Mouse (Mus musculus): Measurements from ENCODE around the gene Prr7. TPM values are rescaled to one million over a fixed set of nuclear protein-coding genes. Genes with fewer than 3 reads are reported as not detected.
A peak's percentile ranks its signal among the peaks of the same experiment; 100 is the strongest.
"Not testable (repeated sequence)": the region's sequence is repeated elsewhere in the genome, so short reads cannot be mapped to it uniquely, and the experiment has no call there.

Gene Prr7
- total RNA-seq (2017), result 2.2 to 3.8 TPM in 2 of 3 replicates, not detected in the other

GRCm38 (mm10) chr13:55464027-55464884 lies at the start of gene Prr7:
Gene Prr7, plus strand, starts transcription at chr13:55464267.
- ATAC-seq (replicated peaks; ENCODE audit: insufficient number of reproducible peaks, low FRiP score, low TSS enrichment, poor library complexity, severe bottlenecking), result no peak

DNA sequence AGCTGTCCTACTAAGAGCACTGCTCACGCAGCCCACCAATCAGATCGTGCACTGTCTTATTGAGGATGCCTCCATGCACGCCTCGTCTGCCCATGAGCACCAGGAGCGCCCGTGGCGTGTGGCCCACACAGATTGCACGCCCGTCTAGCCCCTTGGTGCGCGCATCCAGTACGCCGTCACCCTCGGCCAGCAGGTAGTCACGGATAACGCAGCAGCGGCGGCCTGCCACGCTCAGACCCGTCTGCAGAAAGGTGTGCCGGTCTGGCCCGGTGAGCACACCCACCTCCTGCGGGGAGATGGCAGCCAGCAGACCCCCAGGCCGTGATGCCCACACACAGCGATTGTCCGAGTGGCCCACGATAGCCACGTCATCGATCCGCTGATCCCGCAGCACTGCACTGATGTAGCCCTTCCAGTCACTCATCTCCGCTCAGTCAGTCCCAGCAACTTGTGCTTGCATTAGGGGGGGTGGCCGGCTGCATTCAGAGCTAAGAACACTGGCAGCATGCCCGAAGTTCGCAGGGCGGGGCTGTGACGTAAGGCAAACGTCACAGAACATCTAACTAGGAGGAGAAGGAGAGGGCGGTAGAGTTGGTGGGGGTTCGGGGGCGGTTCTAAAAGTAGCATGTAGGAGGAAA lies 49.2 kb upstream of the Prr7 start, which contains the start of gene Pfn3:
Gene Pfn3 (minus strand): TSS at position 490 of the 638 bp plus-strand sequence.
- ATAC-seq (replicated peaks; ENCODE audit: insufficient number of reproducible peaks, low FRiP score, low TSS enrichment, poor library complexity, severe bottlenecking), result no peak

- peak; percentile 85 for ATAC-seq (replicated peaks; ENCODE audit: insufficient number of reproducible peaks, low FRiP score, low TSS enrichment, poor library complexity, severe bottlenecking)
Measured at GRCm38 (mm10) chr13:55418004-55418403, 46.1 kb upstream of the Prr7 start.

DNA sequence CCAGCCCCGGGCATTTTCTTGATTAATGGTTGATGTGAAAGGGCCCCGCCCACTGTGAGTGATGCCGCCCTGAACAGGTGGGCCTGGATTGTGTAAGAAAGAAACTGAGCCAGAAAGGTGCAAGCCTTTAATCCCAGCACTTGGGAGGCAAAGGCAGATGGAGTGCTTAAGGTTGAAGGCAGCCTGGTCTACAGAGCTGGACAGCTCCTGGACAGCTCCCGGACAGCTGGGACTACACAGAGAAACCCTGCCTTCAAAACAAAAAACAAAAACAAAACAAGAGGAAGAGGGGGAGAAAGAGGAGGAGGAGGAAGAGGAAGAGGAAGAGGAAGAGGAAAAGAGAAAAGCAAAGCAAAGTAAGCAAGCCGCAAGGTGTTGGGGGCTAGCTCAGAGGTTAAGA lies 44.9 kb upstream of the Prr7 start:
- no peak for ATAC-seq (replicated peaks; ENCODE audit: insufficient number of reproducible peaks, low FRiP score, low TSS enrichment, poor library complexity, severe bottlenecking)

DNA sequence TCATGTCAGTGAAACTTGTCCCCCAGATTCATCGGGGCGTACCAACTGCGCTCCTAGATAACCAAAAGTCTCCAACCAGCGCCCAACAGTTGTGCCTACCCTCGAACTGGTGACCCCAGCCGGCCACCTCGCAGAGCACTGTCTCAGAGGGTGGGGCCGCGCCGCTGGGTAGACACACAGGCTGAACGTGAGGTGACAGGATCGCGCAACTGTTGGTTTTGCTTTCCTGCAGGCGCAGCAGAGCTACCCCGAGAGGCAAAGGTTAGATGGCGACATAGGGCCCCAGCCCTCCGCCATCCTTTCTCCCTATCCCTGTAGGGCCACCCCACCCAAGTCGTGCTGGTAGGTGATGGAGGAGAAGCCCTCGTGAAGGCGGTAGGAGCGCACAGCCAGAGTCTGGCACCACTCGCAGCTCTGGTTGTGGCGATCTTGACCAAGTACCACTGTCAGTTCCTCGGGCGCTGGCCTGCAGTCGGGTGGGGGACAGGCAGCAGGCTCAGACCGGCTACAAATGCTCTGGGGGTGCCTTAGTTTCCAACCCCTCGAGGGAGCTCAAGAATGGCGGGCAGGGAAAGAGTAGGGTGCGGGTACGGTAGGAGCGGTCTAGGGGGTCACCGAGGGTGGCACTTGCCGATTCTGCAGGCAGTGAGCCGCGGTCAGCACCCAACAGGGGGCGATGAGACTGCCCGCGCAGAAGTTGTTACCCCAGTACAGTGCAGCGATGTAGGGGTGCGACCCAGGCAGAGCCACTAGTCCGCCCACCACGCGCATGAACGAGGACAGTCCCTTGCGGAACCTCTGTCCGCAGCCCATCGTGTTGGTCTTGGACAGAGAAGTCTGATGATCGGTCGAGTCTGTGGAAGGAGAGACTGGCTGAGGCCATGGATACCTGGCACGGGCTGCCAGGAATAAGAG lies 43.8 kb upstream of the Prr7 start:
- ATAC-seq (replicated peaks; ENCODE audit: insufficient number of reproducible peaks, low FRiP score, low TSS enrichment, poor library complexity, severe bottlenecking), result no peak

GRCm38 (mm10) chr13:55420933-55421800 lies 42.9 kb upstream of the Prr7 start:
- ATAC-seq (replicated peaks; ENCODE audit: insufficient number of reproducible peaks, low FRiP score, low TSS enrichment, poor library complexity, severe bottlenecking), result peak; percentile 67

- ATAC-seq (replicated peaks; ENCODE audit: insufficient number of reproducible peaks, low FRiP score, low TSS enrichment, poor library complexity, severe bottlenecking), result no peak
Measured at GRCm38 (mm10) chr13:55426613-55427012, 37.5 kb upstream of the Prr7 start, which contains the start of gene F12. Gene F12, minus strand, starts transcription at chr13:55426793.

DNA sequence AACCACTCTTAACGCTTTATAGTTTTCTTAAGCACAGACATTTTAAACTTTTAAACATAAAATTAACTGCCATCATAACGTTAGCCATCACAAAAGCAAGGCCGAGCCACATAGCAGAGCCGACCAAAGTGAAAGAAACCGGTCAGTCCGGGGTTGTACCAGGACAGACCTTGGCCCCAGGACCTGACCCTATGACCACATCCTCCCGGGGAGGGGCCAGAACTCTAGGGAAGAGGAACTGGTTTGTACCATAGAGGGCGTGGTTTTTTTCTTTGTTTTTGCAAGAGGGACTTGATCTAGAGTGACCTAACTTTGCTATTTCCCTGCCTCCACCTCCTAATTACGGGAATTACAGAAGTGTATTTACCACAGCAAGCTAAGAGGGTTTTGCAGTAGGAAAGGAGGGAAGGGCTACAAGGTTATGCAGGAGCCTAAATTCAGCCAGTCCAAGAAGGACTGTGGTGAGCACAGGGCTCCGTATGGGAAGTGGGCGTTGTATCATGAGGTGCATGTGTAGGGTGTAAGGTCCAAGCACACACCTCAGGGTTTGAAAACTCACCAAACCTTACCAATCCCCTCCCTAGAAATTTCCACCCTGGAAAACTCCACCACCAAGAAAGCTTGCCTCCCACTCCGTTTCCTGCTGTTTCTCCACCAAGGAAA lies 34.7 kb upstream of the Prr7 start:
- ATAC-seq (replicated peaks; ENCODE audit: insufficient number of reproducible peaks, low FRiP score, low TSS enrichment, poor library complexity, severe bottlenecking), result peak; percentile 93

DNA sequence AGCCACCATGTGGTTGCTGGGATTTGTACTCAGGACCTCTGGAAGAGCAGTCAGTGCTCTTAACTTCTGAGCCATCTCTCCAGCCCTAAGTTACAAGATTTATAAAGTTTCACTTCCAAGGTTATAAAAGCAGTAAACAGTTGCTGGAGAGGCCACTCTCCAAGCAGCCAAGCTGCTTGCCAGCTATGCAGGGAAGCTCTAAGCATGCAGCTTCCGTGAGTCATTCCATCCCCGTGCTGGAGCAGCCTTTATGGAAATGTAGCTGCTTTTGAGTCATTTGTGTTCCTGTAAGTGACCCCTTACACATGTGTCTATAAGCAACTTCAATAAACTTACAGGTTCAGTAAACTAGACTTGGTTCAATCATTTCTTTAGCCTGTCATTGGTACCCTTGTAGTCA lies 33.5 kb upstream of the Prr7 start:
- ATAC-seq (replicated peaks; ENCODE audit: insufficient number of reproducible peaks, low FRiP score, low TSS enrichment, poor library complexity, severe bottlenecking), result no peak

GRCm38 (mm10) chr13:55431889-55432685 lies 32.0 kb upstream of the Prr7 start:
- ATAC-seq (replicated peaks; ENCODE audit: insufficient number of reproducible peaks, low FRiP score, low TSS enrichment, poor library complexity, severe bottlenecking), result peak; percentile 77

DNA sequence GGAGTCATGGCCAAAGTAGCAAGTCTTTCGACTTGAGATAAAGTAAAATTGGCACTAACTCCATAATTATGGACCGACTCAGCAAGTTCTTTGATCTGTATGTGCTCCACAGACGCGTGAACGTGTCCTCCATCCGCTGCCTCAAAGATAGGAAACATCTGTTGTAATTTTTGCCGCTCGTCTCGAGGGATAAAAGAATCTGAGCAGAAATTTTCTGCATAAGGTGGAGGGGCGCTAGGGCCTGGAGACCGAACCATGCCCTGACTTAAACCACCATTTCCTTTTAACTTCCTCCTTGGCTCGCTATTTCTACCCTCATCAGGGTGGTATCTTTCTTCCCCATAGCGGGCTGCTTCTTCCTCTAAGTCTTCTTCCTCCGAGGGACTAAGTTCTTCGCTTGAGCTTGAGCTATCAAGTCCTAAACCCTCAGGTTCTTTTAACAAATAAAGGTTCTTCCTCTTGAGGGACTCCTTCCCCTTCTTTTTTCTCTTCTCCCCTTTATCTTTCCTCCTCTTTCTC lies 26.9 kb upstream of the Prr7 start:
- ATAC-seq (replicated peaks; ENCODE audit: insufficient number of reproducible peaks, low FRiP score, low TSS enrichment, poor library complexity, severe bottlenecking), result not testable (repeated sequence)

DNA sequence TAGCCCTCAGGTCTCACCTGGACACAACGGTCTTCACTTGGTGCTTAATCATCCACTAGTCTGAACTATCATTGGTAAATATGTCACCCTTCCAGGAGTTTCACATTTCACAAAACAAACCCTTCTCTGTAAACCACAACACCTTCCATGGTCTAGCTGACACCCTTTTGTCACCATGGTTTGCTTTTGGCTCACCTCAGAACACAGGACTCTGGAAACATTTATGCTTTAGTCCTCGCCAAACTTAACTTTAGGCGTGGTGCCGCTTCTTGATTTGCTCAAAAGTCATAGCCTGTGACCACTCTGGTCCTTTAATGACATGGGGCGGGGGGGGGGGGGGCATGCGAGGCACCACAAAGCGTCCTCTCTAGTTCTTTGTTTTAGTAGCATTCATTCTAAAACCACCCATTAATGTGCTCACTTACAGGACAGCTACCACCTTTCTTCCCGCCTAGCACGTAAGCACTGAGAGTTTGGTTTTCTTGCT lies 20.2 kb upstream of the Prr7 start:
- ATAC-seq (replicated peaks; ENCODE audit: insufficient number of reproducible peaks, low FRiP score, low TSS enrichment, poor library complexity, severe bottlenecking), result no peak

DNA sequence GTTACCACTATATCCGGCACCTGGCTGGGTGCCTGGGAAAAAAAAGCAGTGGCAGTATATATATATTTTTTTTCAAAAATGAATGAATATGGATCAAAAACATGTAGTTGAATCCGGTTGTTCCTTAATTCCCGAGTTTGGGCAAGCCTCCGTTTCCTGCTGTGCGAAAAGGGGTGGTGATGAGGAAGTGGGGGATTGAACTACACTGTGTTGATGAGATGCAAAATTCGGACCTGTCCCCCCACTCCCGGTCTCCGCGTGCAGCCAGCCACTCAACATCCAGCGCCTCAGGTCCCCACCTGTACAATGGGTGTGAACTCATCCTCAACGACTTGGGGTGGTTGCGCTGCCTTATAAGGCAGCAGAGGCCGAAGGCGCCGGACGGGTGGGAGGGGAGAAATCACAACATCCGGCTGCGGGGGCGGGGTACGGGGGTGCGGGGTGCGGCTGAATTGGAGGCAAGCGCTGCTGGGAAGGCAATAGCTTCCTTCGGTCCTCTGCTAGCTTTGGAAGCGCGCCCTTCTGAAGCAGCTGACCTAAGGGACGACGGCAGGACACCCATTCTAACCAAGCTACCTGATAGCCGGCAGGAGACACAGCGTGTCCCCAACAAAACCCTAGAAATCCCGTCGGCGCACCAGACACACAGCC lies 19.7 kb upstream of the Prr7 start:
- ATAC-seq (replicated peaks; ENCODE audit: insufficient number of reproducible peaks, low FRiP score, low TSS enrichment, poor library complexity, severe bottlenecking), result peak; percentile 29

DNA sequence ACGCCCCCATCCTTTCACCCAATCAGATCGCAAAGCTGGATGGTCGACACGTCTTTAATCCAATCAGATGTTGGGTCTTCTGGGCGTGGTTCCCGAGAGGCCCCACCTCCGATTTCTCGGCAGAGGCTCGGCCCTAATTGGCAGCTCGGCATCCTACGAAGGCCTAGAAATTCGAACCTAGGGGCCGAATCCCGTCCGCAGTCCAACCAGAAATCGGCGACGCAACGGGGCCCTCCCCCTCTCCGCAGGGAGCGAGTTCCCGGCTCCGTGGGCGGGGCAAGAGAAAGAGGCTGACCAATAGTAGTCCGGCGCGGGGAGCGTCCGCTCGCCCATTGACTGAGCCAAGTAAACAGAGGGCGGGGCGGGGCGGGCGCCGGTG lies 19.1 kb upstream of the Prr7 start, which contains the start of gene Grk6:
Gene Grk6 (plus strand): TSS at position 136 of the 379 bp plus-strand sequence.
- peak; percentile 83 for ATAC-seq (replicated peaks; ENCODE audit: insufficient number of reproducible peaks, low FRiP score, low TSS enrichment, poor library complexity, severe bottlenecking)

DNA sequence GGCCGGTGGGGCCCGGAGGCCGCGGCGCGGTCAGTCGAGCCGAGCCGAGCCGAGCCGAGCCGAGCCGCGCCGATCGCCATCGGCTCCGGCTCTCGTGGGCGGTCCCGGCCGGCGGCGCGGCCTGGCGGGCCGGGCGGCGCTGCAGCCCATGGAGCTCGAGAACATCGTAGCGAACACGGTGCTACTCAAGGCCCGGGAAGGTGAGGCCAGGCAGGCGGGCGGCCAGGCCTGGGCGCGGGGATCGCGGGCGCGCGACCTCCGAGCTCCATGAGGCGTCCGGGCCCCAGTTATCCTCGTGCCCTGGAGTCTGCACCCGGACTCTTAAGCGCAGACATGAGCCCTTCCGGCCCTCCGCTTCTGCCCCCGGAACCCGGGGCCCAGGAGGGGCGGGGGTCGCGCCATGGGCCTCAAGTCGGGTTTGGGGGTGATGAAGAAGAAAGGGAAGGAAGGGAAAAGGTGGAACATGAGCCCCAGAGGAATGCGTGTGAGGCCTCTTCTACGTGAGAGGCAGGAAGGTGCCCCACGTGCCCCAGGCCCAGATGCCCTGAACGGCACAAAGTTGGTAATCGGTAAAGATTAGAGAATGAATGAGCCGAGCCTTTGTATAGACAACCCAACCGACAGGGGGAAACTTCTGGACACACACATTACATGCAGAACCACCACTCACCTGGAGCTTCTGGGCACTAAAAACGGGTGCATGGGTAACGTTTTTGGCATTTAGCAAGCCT lies 18.5 kb upstream of the Prr7 start:
- ATAC-seq (replicated peaks; ENCODE audit: insufficient number of reproducible peaks, low FRiP score, low TSS enrichment, poor library complexity, severe bottlenecking), result no peak
